Comparison of ENCODE assay signal across 11 mouse cellular contexts in genomic region chr14:72816847-72817246, GRCm38 (mm10).
DNase-seq lines count a peak whose midpoint lies in the region; ATAC-seq and TF ChIP-seq lines count a peak whose summit lies in the region.
"Had no signal": no experiment of that assay in that cellular context is flagged by ENCODE, and none has a peak within 500 bp of the region (broad histone marks: within the 10 kb centered on the region; RNA-seq: fewer than 3 reads in every experiment).

No protein-coding gene starts in this region.

- peaks cover 6% of the 10 kb centered on the region for H3K4me1 ChIP-seq in embryonic facial prominence, embryonic 10.5 days
- H3K4me1 ChIP-seq in hindbrain, embryonic 15.5 days (replicated peaks), result peaks cover 19% of the 10 kb centered on the region
- 0 out of 2 replicates have a peak, but pooled peaks cover 10% of the 10 kb centered on the region for H3K4me1 ChIP-seq in midbrain, postnatal 0 days (ENCODE audit: insufficient read depth, low read length)
- H3K4me1 ChIP-seq: liver, embryonic 12.5 days had no signal

- no peak overlapping the region for H3K27ac ChIP-seq in embryonic facial prominence, embryonic 10.5 days (replicated peaks)
- H3K27ac ChIP-seq in hindbrain, embryonic 15.5 days (replicated peaks), result 0 out of 2 replicates have a peak overlapping the region, but pooled peaks have one; percentile 42
- H3K27ac ChIP-seq in midbrain, postnatal 0 days (ENCODE audit: low read depth, low read length), result peak overlapping the region; percentile 69; the same call in 1 of the 2 replicates
- H3K27ac ChIP-seq: liver, embryonic 12.5 days had no signal

- H3K4me3 ChIP-seq in embryonic facial prominence, embryonic 10.5 days, result no peak overlapping the region
- H3K4me3 ChIP-seq in hindbrain, embryonic 15.5 days, result no peak overlapping the region
- 0 out of 2 replicates have a peak overlapping the region, but pooled peaks have one; percentile 1 for H3K4me3 ChIP-seq in midbrain, postnatal 0 days (ENCODE audit: low read depth, low read length)
- H3K4me3 ChIP-seq: erythroblast, embryonic 14.5 days; liver, embryonic 12.5 days had no signal

- H3K36me3 ChIP-seq in embryonic facial prominence, embryonic 10.5 days (replicated peaks), result no peaks in the 10 kb centered on the region
- no peaks in the 10 kb centered on the region for H3K36me3 ChIP-seq in hindbrain, embryonic 15.5 days
- no peaks in the 10 kb centered on the region for H3K36me3 ChIP-seq in midbrain, postnatal 0 days (ENCODE audit: insufficient read depth, low read length)
- H3K36me3 ChIP-seq: liver, embryonic 12.5 days had no signal

- peak; percentile 23 for TF ChIP-seq CTCF in midbrain, postnatal 0 days (IDR thresholded peaks at IDR 0.05)

- no peaks in the 10 kb centered on the region for H3K9me3 ChIP-seq in embryonic facial prominence, embryonic 10.5 days
- no peaks in the 10 kb centered on the region for H3K9me3 ChIP-seq in hindbrain, embryonic 15.5 days
- no peaks in the 10 kb centered on the region for H3K9me3 ChIP-seq in midbrain, postnatal 0 days (ENCODE audit: low read length)
- H3K9me3 ChIP-seq: liver, embryonic 12.5 days had no signal

- H3K4me2 ChIP-seq in hindbrain, embryonic 15.5 days, result peak overlapping the region; percentile 43
- peak overlapping the region; percentile 39 for H3K4me2 ChIP-seq in midbrain, postnatal 0 days (ENCODE audit: low read depth, low read length, poor library complexity, severe bottlenecking)
- H3K4me2 ChIP-seq: liver, embryonic 12.5 days had no signal

- no peak overlapping the region for H3K9ac ChIP-seq in hindbrain, embryonic 15.5 days
- peak overlapping the region; percentile 24; the same call in 1 of the 2 replicates for H3K9ac ChIP-seq in midbrain, postnatal 0 days (replicated peaks; ENCODE audit: low read length, poor library complexity, severe bottlenecking)
- H3K9ac ChIP-seq: liver, embryonic 12.5 days had no signal

- no peaks in the 10 kb centered on the region for H3K27me3 ChIP-seq in embryonic facial prominence, embryonic 10.5 days (replicated peaks; ENCODE audit: low read depth, poor library complexity, severe bottlenecking)
- H3K27me3 ChIP-seq in hindbrain, embryonic 15.5 days, result no peaks in the 10 kb centered on the region
- H3K27me3 ChIP-seq in midbrain, postnatal 0 days (ENCODE audit: insufficient read depth, low read length), result no peaks in the 10 kb centered on the region
- H3K27me3 ChIP-seq: liver, embryonic 12.5 days had no signal

- DNase-seq in layer of hippocampus, adult 11-12 months (ENCODE audit: low spot score), result peak; percentile 7
- no peak for DNase-seq in layer of hippocampus, adult 9-11 months
- DNase-seq in embryonic facial prominence, embryonic 10.5 days (ENCODE audit: low spot score), result peak; percentile 24
- DNase-seq in midbrain, postnatal 0 days (ENCODE audit: low spot score), result peak; percentile 83
- no peak for DNase-seq in spleen, adult 18-20 months
- no peak for DNase-seq in cerebellum, postnatal 36 days
- DNase-seq: heart, postnatal 4 days had no signal

- WGBS in embryonic facial prominence, embryonic 10.5 days, result 54% methylated on average over 10 of the region's 10 CpGs
- WGBS in hindbrain, embryonic 15.5 days, result 8% methylated on average over 10 of the region's 10 CpGs
- WGBS in midbrain, postnatal 0 days, result 5% methylated on average over 10 of the region's 10 CpGs

- peak; percentile 89 for ATAC-seq in hindbrain, embryonic 15.5 days (ENCODE audit: low FRiP score, low read depth)
- ATAC-seq in midbrain, postnatal 0 days (ENCODE audit: low FRiP score), result peak; percentile 82
- no peak for ATAC-seq in megakaryocyte, adult 5-6 weeks (ENCODE audit: poor library complexity, severe bottlenecking)
- ATAC-seq: liver, embryonic 12.5 days had no signal

Comparison
In these comparisons a context has a peak if more than half of its experiments do, and no peak if none do; other contexts are left out.
1. DNase-seq: peak in layer of hippocampus, adult 11-12 months (single experiment), embryonic facial prominence, embryonic 10.5 days (single experiment) and midbrain, postnatal 0 days (single experiment); none in layer of hippocampus, adult 9-11 months (single experiment), spleen, adult 18-20 months (0 of 2) and cerebellum, postnatal 36 days (0 of 2).